Mouse (Mus musculus): ENCODE measurements around the gene Bspry. TPM values are rescaled to one million over a fixed set of nuclear protein-coding genes. Genes with fewer than 3 reads are reported as not detected.

The Bspry gene
- polyA plus RNA-seq, 1 experiment, result 1.1 TPM

GRCm38 (mm10) chr4:62437256-62437778, 42.5 kb upstream of the Bspry start:
- Histone ChIP-seq H3K36me3 (ENCODE audit: control insufficient read depth, insufficient read depth) (no peaks in the 10 kb centered on the region), H3K79me2 (ENCODE audit: control insufficient read depth, insufficient read depth) (no peaks in the 10 kb centered on the region), H3ac (ENCODE audit: control insufficient read depth, insufficient read length) (no peak overlapping the region)

GRCm38 (mm10) chr4:62437871-62438270, 42.0 kb upstream of the Bspry start:
- Histone ChIP-seq H3ac (ENCODE audit: control insufficient read depth, insufficient read length) (no peak overlapping the region), H3K4me2 (ENCODE audit: low read depth) (no peak overlapping the region)

More at GRCm38 (mm10) chr4:62437256-62437778, 42.5 kb upstream of the Bspry start:
- TF ChIP-seq E2F4 (IDR thresholded peaks at IDR 0.05; ENCODE audit: insufficient read depth), result no peak
- no peak for TF ChIP-seq POLR2AphosphoS2 (IDR thresholded peaks at IDR 0.05; ENCODE audit: insufficient read length, low read depth)
- TF ChIP-seq REST (IDR thresholded peaks at IDR 0.05; ENCODE audit: insufficient read depth, insufficient read length), result no peak
- TF ChIP-seq MYOD1 (IDR thresholded peaks at IDR 0.05; ENCODE audit: control insufficient read depth in 1 of 3, insufficient read length in 2 of 3, low read depth in 2 of 3), result no peak
- TF ChIP-seq CEBPB (IDR thresholded peaks at IDR 0.05; ENCODE audit: insufficient read depth, poor library complexity, severe bottlenecking), result no peak
- no peak for TF ChIP-seq SRF (IDR thresholded peaks at IDR 0.05; ENCODE audit: control insufficient read depth, insufficient read length, low read depth)
- no peak for TF ChIP-seq TCF12 (IDR thresholded peaks at IDR 0.05; ENCODE audit: insufficient read depth, poor library complexity, severe bottlenecking)
- no peaks in the 10 kb centered on the region for H3K27me3 ChIP-seq (ENCODE audit: control insufficient read depth, insufficient read depth, insufficient read length)
- H3K4me3 ChIP-seq, result no peak overlapping the region
- H3K4me2 ChIP-seq (ENCODE audit: low read depth), result no peak overlapping the region

GRCm38 (mm10) chr4:62439793-62440192, 40.1 kb upstream of the Bspry start:
- Histone ChIP-seq H3K27me3 (ENCODE audit: control insufficient read depth, insufficient read depth, insufficient read length) (no peaks in the 10 kb centered on the region), H3K4me2 (ENCODE audit: low read depth) (no peak overlapping the region), H3K36me3 (ENCODE audit: control insufficient read depth, insufficient read depth) (no peaks in the 10 kb centered on the region), H3K4me3 (no peak overlapping the region), H3ac (ENCODE audit: control insufficient read depth, insufficient read length) (no peak overlapping the region), H3K79me2 (ENCODE audit: control insufficient read depth, insufficient read depth) (no peaks in the 10 kb centered on the region)
- TF ChIP-seq REST (IDR thresholded peaks at IDR 0.05; ENCODE audit: insufficient read depth, insufficient read length) (no peak), MAX (IDR thresholded peaks at IDR 0.05; ENCODE audit: low read depth) (no peak), TCF3 (IDR thresholded peaks at IDR 0.05; ENCODE audit: insufficient read length, low read depth) (no peak), CEBPB (IDR thresholded peaks at IDR 0.05; ENCODE audit: insufficient read depth, poor library complexity, severe bottlenecking) (no peak), MYOD1 (IDR thresholded peaks at IDR 0.05; ENCODE audit: control insufficient read depth in 1 of 3, insufficient read length in 2 of 3, low read depth in 2 of 3) (no peak), E2F4 (IDR thresholded peaks at IDR 0.05; ENCODE audit: insufficient read depth) (no peak), USF1 (IDR thresholded peaks at IDR 0.05; ENCODE audit: low read depth) (no peak), MYOG (IDR thresholded peaks at IDR 0.05; ENCODE audit: control insufficient read depth in 1 of 3, insufficient read depth in 1 of 3, insufficient read length in 2 of 3, low read depth in 2 of 3) (no peak), POLR2A (IDR thresholded peaks at IDR 0.05; ENCODE audit: insufficient read length, low read depth) (no peak), TCF12 (IDR thresholded peaks at IDR 0.05; ENCODE audit: insufficient read depth, poor library complexity, severe bottlenecking) (no peak), SRF (IDR thresholded peaks at IDR 0.05; ENCODE audit: control insufficient read depth, insufficient read length, low read depth) (no peak), POLR2AphosphoS2 (IDR thresholded peaks at IDR 0.05; ENCODE audit: insufficient read length, low read depth) (no peak)

More at GRCm38 (mm10) chr4:62437871-62438270, 42.0 kb upstream of the Bspry start:
- no peak for TF ChIP-seq TCF12 (IDR thresholded peaks at IDR 0.05; ENCODE audit: insufficient read depth, poor library complexity, severe bottlenecking)
- no peak for TF ChIP-seq TCF3 (IDR thresholded peaks at IDR 0.05; ENCODE audit: insufficient read length, low read depth)
- TF ChIP-seq E2F4 (IDR thresholded peaks at IDR 0.05; ENCODE audit: insufficient read depth), result no peak
- no peak for TF ChIP-seq POLR2AphosphoS2 (IDR thresholded peaks at IDR 0.05; ENCODE audit: insufficient read length, low read depth)
- TF ChIP-seq MYOD1 (IDR thresholded peaks at IDR 0.05; ENCODE audit: control insufficient read depth in 1 of 3, insufficient read length in 2 of 3, low read depth in 2 of 3), result no peak
- no peak for TF ChIP-seq POLR2A (IDR thresholded peaks at IDR 0.05; ENCODE audit: insufficient read length, low read depth)
- no peak for TF ChIP-seq REST (IDR thresholded peaks at IDR 0.05; ENCODE audit: insufficient read depth, insufficient read length)
- TF ChIP-seq CEBPB (IDR thresholded peaks at IDR 0.05; ENCODE audit: insufficient read depth, poor library complexity, severe bottlenecking), result no peak
- no peak for TF ChIP-seq SRF (IDR thresholded peaks at IDR 0.05; ENCODE audit: control insufficient read depth, insufficient read length, low read depth)
- no peak for TF ChIP-seq MAX (IDR thresholded peaks at IDR 0.05; ENCODE audit: low read depth)
- no peak for TF ChIP-seq USF1 (IDR thresholded peaks at IDR 0.05; ENCODE audit: low read depth)
- TF ChIP-seq MYOG (IDR thresholded peaks at IDR 0.05; ENCODE audit: control insufficient read depth in 1 of 3, insufficient read depth in 1 of 3, insufficient read length in 2 of 3, low read depth in 2 of 3), result no peak
- Histone ChIP-seq H3K27me3 (ENCODE audit: control insufficient read depth, insufficient read depth, insufficient read length) (no peaks in the 10 kb centered on the region), H3K79me2 (ENCODE audit: control insufficient read depth, insufficient read depth) (no peaks in the 10 kb centered on the region), H3K36me3 (ENCODE audit: control insufficient read depth, insufficient read depth) (no peaks in the 10 kb centered on the region), H3K4me3 (no peak overlapping the region)

GRCm38 (mm10) chr4:62440544-62440943, 39.3 kb upstream of the Bspry start:
- Histone ChIP-seq H3K36me3 (ENCODE audit: control insufficient read depth, insufficient read depth) (no peaks in the 10 kb centered on the region), H3K79me2 (ENCODE audit: control insufficient read depth, insufficient read depth) (no peaks in the 10 kb centered on the region), H3K27me3 (ENCODE audit: control insufficient read depth, insufficient read depth, insufficient read length) (no peaks in the 10 kb centered on the region), H3K4me2 (ENCODE audit: low read depth) (no peak overlapping the region), H3ac (ENCODE audit: control insufficient read depth, insufficient read length) (no peak overlapping the region), H3K4me3 (no peak overlapping the region)
- TF ChIP-seq TCF12 (IDR thresholded peaks at IDR 0.05; ENCODE audit: insufficient read depth, poor library complexity, severe bottlenecking), result no peak
- TF ChIP-seq CEBPB (IDR thresholded peaks at IDR 0.05; ENCODE audit: insufficient read depth, poor library complexity, severe bottlenecking), result no peak
- TF ChIP-seq MYOG (IDR thresholded peaks at IDR 0.05; ENCODE audit: control insufficient read depth in 1 of 3, insufficient read depth in 1 of 3, insufficient read length in 2 of 3, low read depth in 2 of 3), result no peak
- no peak for TF ChIP-seq POLR2AphosphoS2 (IDR thresholded peaks at IDR 0.05; ENCODE audit: insufficient read length, low read depth)
- TF ChIP-seq SRF (IDR thresholded peaks at IDR 0.05; ENCODE audit: control insufficient read depth, insufficient read length, low read depth), result no peak
- TF ChIP-seq MYOD1 (IDR thresholded peaks at IDR 0.05; ENCODE audit: control insufficient read depth in 1 of 3, insufficient read length in 2 of 3, low read depth in 2 of 3), result no peak
- no peak for TF ChIP-seq TCF3 (IDR thresholded peaks at IDR 0.05; ENCODE audit: insufficient read length, low read depth)
- TF ChIP-seq USF1 (IDR thresholded peaks at IDR 0.05; ENCODE audit: low read depth), result no peak
- no peak for TF ChIP-seq REST (IDR thresholded peaks at IDR 0.05; ENCODE audit: insufficient read depth, insufficient read length)
- no peak for TF ChIP-seq E2F4 (IDR thresholded peaks at IDR 0.05; ENCODE audit: insufficient read depth)
- no peak for TF ChIP-seq POLR2A (IDR thresholded peaks at IDR 0.05; ENCODE audit: insufficient read length, low read depth)
- TF ChIP-seq MAX (IDR thresholded peaks at IDR 0.05; ENCODE audit: low read depth), result no peak

Data from myocyte (in vitro differentiated cells).